Mouse (Mus musculus): Measurements from ENCODE around the gene Zkscan6. TPM values are rescaled to one million over a fixed set of nuclear protein-coding genes. Genes with fewer than 3 reads are reported as not detected.

Gene Zkscan6
- polyA plus RNA-seq (2012; rRNA removed) = 1.7 and 2.1 TPM in 2 replicates

DNA sequence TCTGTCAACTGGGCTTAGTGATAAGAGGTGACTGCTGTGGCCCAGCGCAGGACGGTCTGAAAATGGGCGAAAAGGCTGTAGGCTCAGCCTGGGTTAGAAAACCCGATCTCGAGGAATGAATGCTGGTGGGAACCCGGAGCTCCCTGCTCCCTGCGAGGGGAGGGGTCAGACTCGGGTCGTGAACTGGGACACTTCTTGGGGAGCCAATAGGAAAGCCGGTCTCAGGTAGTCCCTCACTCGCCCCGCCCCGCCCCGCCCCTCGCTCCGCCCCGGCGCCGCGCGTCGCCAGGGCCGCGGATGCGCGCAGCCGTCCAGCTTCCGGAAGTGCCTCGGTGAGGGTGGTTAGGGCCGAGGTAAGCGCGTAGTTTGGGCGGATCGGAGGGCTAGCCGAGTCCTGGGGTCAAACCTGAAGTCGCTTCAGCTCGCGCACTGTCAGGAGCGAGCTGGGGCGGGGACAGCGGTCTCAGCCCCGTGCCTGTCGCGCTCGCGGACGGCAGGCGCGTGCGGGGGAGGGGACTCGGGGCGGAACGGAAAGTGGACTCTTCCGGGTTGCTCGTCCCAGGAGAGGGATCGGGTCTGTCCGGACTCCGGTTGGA, at the start of gene Zkscan6:
Gene Zkscan6, plus strand, starts transcription at position 267 of the 596 bp plus-strand sequence.
- Histone ChIP-seq H3K36me3 (ENCODE audit: control insufficient read depth, insufficient read depth, low read length) (no peaks in the 10 kb centered on the region), H3K27me3 (ENCODE audit: control insufficient read depth, insufficient read depth, low read length) (no peaks in the 10 kb centered on the region), H3K27ac (ENCODE audit: insufficient read depth, low read depth, low read length) (peak within 1 kb of the TSS; percentile 96), H3K4me3 (ENCODE audit: low read depth, low read length) (peak within 1 kb of the TSS; percentile 92), H3K4me1 (ENCODE audit: control insufficient read depth, insufficient read depth, insufficient read length, low read length) (no peaks in the 10 kb centered on the region; the same call in 1 of the 2 replicates)
- TF ChIP-seq CTCF (IDR thresholded peaks at IDR 0.05; ENCODE audit: extremely low read depth, insufficient read length, insufficient replicate concordance, low read depth, low read length) = no peak
- peak; percentile 42 for TF ChIP-seq POLR2A (IDR thresholded peaks at IDR 0.05; ENCODE audit: low read depth, low read length)
- WGBS = under 1% methylated on average over 58 of the region's 58 CpGs

GRCm38 (mm10) chr11:65759350-65759749, 47.6 kb upstream of the Zkscan6 start:
- H3K36me3 ChIP-seq (ENCODE audit: control insufficient read depth, insufficient read depth, low read length) = peaks cover 3% of the 10 kb centered on the region
- H3K27ac ChIP-seq (ENCODE audit: insufficient read depth, low read depth, low read length) = no peak overlapping the region
- no peak overlapping the region for H3K4me3 ChIP-seq (ENCODE audit: low read depth, low read length)
- WGBS = 90% methylated on average over 1 of the region's 1 CpGs
- H3K4me1 ChIP-seq (ENCODE audit: control insufficient read depth, insufficient read depth, insufficient read length, low read length) = no peaks in the 10 kb centered on the region
- TF ChIP-seq POLR2A (IDR thresholded peaks at IDR 0.05; ENCODE audit: low read depth, low read length) = no peak
- no peak for TF ChIP-seq CTCF (IDR thresholded peaks at IDR 0.05; ENCODE audit: extremely low read depth, insufficient read length, insufficient replicate concordance, low read depth, low read length)
- H3K27me3 ChIP-seq (ENCODE audit: control insufficient read depth, insufficient read depth, low read length) = no peaks in the 10 kb centered on the region

GRCm38 (mm10) chr11:65760912-65761311, 46.1 kb upstream of the Zkscan6 start:
- WGBS = 85% methylated on average over 2 of the region's 2 CpGs
- no peaks in the 10 kb centered on the region; the same call in 1 of the 2 replicates for H3K4me1 ChIP-seq (ENCODE audit: control insufficient read depth, insufficient read depth, insufficient read length, low read length)

DNA sequence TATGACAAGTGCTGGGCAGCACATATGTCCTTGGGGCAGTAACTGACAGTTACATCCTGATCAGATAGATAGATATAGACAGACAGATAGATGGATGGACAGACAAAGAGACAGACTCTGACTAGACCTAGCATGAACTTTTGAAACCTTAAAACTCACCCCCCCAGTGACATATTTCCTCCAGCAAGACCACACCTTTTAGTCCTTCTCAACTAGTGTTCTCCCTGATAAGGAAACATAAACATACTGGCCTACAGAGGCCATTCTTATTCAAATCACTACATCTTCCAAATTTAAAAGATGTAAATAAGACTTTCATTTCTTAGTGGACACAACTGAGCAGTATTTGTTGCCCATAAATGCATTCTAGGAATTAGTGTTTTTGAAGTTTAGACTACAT, 38.5 kb upstream of the Zkscan6 start:
- Histone ChIP-seq H3K27ac (ENCODE audit: insufficient read depth, low read depth, low read length) (no peak overlapping the region), H3K4me1 (ENCODE audit: control insufficient read depth, insufficient read depth, insufficient read length, low read length) (peaks cover 2% of the 10 kb centered on the region; the same call in 1 of the 2 replicates), H3K4me3 (ENCODE audit: low read depth, low read length) (no peak overlapping the region), H3K36me3 (ENCODE audit: control insufficient read depth, insufficient read depth, low read length) (0 out of 2 replicates have a peak, but pooled peaks cover 1% of the 10 kb centered on the region), H3K27me3 (ENCODE audit: control insufficient read depth, insufficient read depth, low read length) (no peaks in the 10 kb centered on the region)
- TF ChIP-seq CTCF (IDR thresholded peaks at IDR 0.05; ENCODE audit: extremely low read depth, insufficient read length, insufficient replicate concordance, low read depth, low read length) (no peak), POLR2A (IDR thresholded peaks at IDR 0.05; ENCODE audit: low read depth, low read length) (no peak)

More at GRCm38 (mm10) chr11:65760912-65761311, 46.1 kb upstream of the Zkscan6 start:
- no peak overlapping the region for H3K27ac ChIP-seq (ENCODE audit: insufficient read depth, low read depth, low read length)
- H3K4me3 ChIP-seq (ENCODE audit: low read depth, low read length) = no peak overlapping the region
- 0 out of 2 replicates have a peak, but pooled peaks cover 1% of the 10 kb centered on the region for H3K36me3 ChIP-seq (ENCODE audit: control insufficient read depth, insufficient read depth, low read length)
- no peak for TF ChIP-seq CTCF (IDR thresholded peaks at IDR 0.05; ENCODE audit: extremely low read depth, insufficient read length, insufficient replicate concordance, low read depth, low read length)
- no peak for TF ChIP-seq POLR2A (IDR thresholded peaks at IDR 0.05; ENCODE audit: low read depth, low read length)
- H3K27me3 ChIP-seq (ENCODE audit: control insufficient read depth, insufficient read depth, low read length) = no peaks in the 10 kb centered on the region

DNA sequence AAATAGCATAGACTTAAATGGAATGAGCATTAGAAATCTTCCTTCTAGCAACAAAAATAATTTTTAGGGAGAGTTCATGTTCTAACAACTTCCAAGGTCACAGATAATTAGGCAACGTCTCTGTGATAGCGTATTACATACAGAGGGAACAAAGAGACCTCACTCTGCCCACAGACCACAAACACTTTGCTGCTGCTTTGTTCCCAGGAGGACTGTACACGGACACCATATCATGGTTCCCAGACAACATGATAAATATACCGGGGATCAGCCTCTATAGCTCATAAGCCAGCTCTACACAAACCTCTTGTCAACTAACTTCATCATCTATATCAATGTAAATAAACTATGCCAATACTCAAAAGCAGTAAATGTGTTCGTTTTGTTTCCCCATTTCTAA, 37.0 kb upstream of the Zkscan6 start:
- TF ChIP-seq POLR2A (IDR thresholded peaks at IDR 0.05; ENCODE audit: low read depth, low read length) = no peak
- TF ChIP-seq CTCF (IDR thresholded peaks at IDR 0.05; ENCODE audit: extremely low read depth, insufficient read length, insufficient replicate concordance, low read depth, low read length) = no peak
- WGBS = 70% methylated on average over 5 of the region's 5 CpGs
- Histone ChIP-seq H3K4me1 (ENCODE audit: control insufficient read depth, insufficient read depth, insufficient read length, low read length) (peaks cover 4% of the 10 kb centered on the region; the same call in 1 of the 2 replicates), H3K27me3 (ENCODE audit: control insufficient read depth, insufficient read depth, low read length) (no peaks in the 10 kb centered on the region), H3K4me3 (ENCODE audit: low read depth, low read length) (no peak overlapping the region), H3K27ac (ENCODE audit: insufficient read depth, low read depth, low read length) (no peak overlapping the region), H3K36me3 (ENCODE audit: control insufficient read depth, insufficient read depth, low read length) (0 out of 2 replicates have a peak, but pooled peaks cover under 1% of the 10 kb centered on the region)

DNA sequence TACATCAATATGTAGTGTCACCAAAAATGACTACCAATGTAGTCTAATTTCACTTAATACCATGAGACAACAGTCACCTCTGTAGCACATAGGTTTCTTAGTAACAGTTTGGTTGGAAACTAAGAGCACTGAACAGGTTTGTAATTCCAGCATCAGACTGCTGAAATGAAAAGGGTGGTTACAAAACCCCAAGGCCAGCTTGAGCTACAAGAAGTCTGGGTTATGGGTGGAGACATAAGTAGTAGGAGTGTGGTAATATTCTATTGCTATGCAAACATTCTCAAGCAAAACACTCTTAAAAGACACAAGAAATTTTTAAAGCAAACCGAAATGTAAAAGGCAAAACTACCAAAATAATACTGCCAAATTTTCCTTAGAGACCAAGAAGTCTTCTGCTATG, 35.4 kb upstream of the Zkscan6 start:
- no peaks in the 10 kb centered on the region for H3K27me3 ChIP-seq (ENCODE audit: control insufficient read depth, insufficient read depth, low read length)
- H3K4me1 ChIP-seq (ENCODE audit: control insufficient read depth, insufficient read depth, insufficient read length, low read length) = peaks cover 7% of the 10 kb centered on the region; the same call in 1 of the 2 replicates
- WGBS = 77% methylated on average over 1 of the region's 1 CpGs
- no peaks in the 10 kb centered on the region for H3K36me3 ChIP-seq (ENCODE audit: control insufficient read depth, insufficient read depth, low read length)
- TF ChIP-seq CTCF (IDR thresholded peaks at IDR 0.05; ENCODE audit: extremely low read depth, insufficient read length, insufficient replicate concordance, low read depth, low read length) (no peak), POLR2A (IDR thresholded peaks at IDR 0.05; ENCODE audit: low read depth, low read length) (no peak)
- no peak overlapping the region for H3K4me3 ChIP-seq (ENCODE audit: low read depth, low read length)
- no peak overlapping the region for H3K27ac ChIP-seq (ENCODE audit: insufficient read depth, low read depth, low read length)

GRCm38 (mm10) chr11:65773535-65773934, 33.4 kb upstream of the Zkscan6 start:
- H3K36me3 ChIP-seq (ENCODE audit: control insufficient read depth, insufficient read depth, low read length) = no peaks in the 10 kb centered on the region
- no peaks in the 10 kb centered on the region for H3K27me3 ChIP-seq (ENCODE audit: control insufficient read depth, insufficient read depth, low read length)
- H3K4me3 ChIP-seq (ENCODE audit: low read depth, low read length) = no peak overlapping the region
- no peak for TF ChIP-seq POLR2A (IDR thresholded peaks at IDR 0.05; ENCODE audit: low read depth, low read length)
- TF ChIP-seq CTCF (IDR thresholded peaks at IDR 0.05; ENCODE audit: extremely low read depth, insufficient read length, insufficient replicate concordance, low read depth, low read length) = no peak
- 65% methylated on average over 2 of the region's 2 CpGs for WGBS
- H3K4me1 ChIP-seq (ENCODE audit: control insufficient read depth, insufficient read depth, insufficient read length, low read length) = peaks cover 13% of the 10 kb centered on the region; the same call in 1 of the 2 replicates
- no peak overlapping the region for H3K27ac ChIP-seq (ENCODE audit: insufficient read depth, low read depth, low read length)

Measured in small intestine, adult 2 months (tissue).